Mouse (Mus musculus) ES-Bruce4 (cell line): ENCODE measurements around the gene Cxcl1. TPM values are rescaled to one million over a fixed set of nuclear protein-coding genes. Genes with fewer than 3 reads are reported as not detected.

Experiments used
- H3K27ac ChIP-seq: 2 replicates; pipeline ENCODE4 v1.5.1; 2012; ENCODE audit warnings: low read length, inconsistent platforms; ENCODE audit not compliant: insufficient read depth
- H3K27me3 ChIP-seq: 2 replicates; pipeline ENCODE4 v1.6.1; 2012; ENCODE audit warnings: mild to moderate bottlenecking, low read length, inconsistent platforms; ENCODE audit not compliant: control insufficient read depth, poor library complexity, insufficient read depth, severe bottlenecking
- H3K36me3 ChIP-seq: 2 replicates; pipeline ENCODE4 v1.6.1; 2012; ENCODE audit warnings: inconsistent platforms, mild to moderate bottlenecking, low read length, moderate library complexity; ENCODE audit not compliant: control insufficient read depth, poor library complexity, insufficient read depth, severe bottlenecking
- H3K4me1 ChIP-seq: one replicate; pipeline ENCODE4 v1.8.1; 2011; ENCODE audit warnings: low read length; ENCODE audit not compliant: control insufficient read depth, insufficient read depth
- H3K4me3 ChIP-seq: 2 replicates; pipeline ENCODE4 v1.5.1; 2011; ENCODE audit warnings: low read depth, mild to moderate bottlenecking, low read length
- H3K9ac ChIP-seq: 2 replicates; pipeline ENCODE4 v1.6.1; 2012; ENCODE audit warnings: low read depth, mild to moderate bottlenecking, inconsistent platforms; ENCODE audit not compliant: poor library complexity, severe bottlenecking
- H3K9me3 ChIP-seq: replicated peaks from 2 replicates; pipeline ENCODE4 v1.6.1; 2012; ENCODE audit warnings: mild to moderate bottlenecking, low read length, inconsistent platforms; ENCODE audit not compliant: control insufficient read depth, poor library complexity, insufficient read depth, severe bottlenecking
- CTCF ChIP-seq: IDR thresholded peaks from one replicate; pipeline ENCODE4 v1.8.1; 2011; ENCODE audit warnings: low read depth, low read length
- EP300 ChIP-seq: IDR thresholded peaks from 2 replicates; pipeline ENCODE4 v1.6.1; 2011; ENCODE audit warnings: low read depth, low read length; ENCODE audit not compliant: insufficient read depth
- POLR2A ChIP-seq: IDR thresholded peaks from one replicate; pipeline ENCODE4 v1.8.1; 2011; ENCODE audit warnings: low read length; ENCODE audit not compliant: insufficient read depth
- polyA plus RNA-seq: library from polyadenylated mRNA; stranded (reverse); fragments of >200 nt; gene quantifications from 2 replicates; pipeline ENCODE4 v1.2.4, GENCODE M21; 2011; ENCODE audit warnings: low read depth; ENCODE audit not compliant: missing spikeins, insufficient read depth, insufficient read length

The Cxcl1 gene
- polyA plus RNA-seq, 1 experiment: not detected

DNA sequence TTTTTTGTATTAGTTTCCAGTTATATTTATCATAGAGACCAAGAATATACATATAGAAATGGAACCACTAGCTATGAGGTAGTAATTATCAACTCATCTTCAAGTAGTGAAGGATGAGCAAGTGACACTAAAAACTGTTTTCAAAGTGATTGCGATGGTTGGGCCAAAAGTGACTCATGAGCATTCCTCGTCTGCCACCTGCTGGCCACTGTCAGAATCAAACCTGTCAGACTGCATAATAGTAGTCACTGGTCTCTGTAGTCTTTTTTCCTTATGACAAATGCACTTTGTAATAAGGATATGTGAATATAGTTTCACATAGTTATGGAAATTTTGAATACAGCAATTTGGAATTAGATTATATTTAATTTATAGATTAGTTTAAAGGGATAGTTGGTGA, 17.9 kb downstream of the Cxcl1 start:
- Histone ChIP-seq H3K9me3 (no peaks in the 10 kb centered on the region), H3K27me3 (no peaks in the 10 kb centered on the region), H3K36me3 (no peaks in the 10 kb centered on the region), H3K27ac (no peak overlapping the region), H3K9ac (no peak overlapping the region), H3K4me3 (no peak overlapping the region), H3K4me1 (no peaks in the 10 kb centered on the region)
- no peak for TF ChIP-seq EP300
- peak; percentile 76 for TF ChIP-seq CTCF

DNA sequence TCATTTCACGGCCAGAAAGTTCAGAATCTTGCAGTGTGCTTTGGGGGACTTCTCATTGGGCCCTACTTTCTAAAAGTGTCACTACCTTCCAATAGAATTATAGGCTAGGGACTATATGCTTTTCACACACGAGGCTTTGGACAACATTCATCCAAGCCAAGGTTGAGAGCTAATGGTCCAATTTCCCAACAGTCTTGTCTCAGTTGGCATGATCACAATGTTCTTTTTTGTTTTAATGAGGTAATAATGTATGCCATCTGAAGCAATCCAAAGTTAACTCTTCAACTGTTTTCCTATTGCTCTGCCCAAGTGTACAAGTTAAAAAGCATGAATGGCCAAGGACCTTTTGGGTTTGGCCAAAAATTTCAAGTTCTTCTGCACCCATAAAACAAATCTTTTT, 28.5 kb downstream of the Cxcl1 start:
- H3K36me3 ChIP-seq: no peaks in the 10 kb centered on the region
- H3K27ac ChIP-seq: no peak overlapping the region
- no peaks in the 10 kb centered on the region for H3K4me1 ChIP-seq
- H3K9me3 ChIP-seq: no peaks in the 10 kb centered on the region; the same call in 1 of the 2 replicates
- H3K27me3 ChIP-seq: no peaks in the 10 kb centered on the region
- H3K9ac ChIP-seq: no peak overlapping the region
- no peak overlapping the region for H3K4me3 ChIP-seq
- TF ChIP-seq EP300: no peak
- no peak for TF ChIP-seq POLR2A
- TF ChIP-seq CTCF: no peak

DNA sequence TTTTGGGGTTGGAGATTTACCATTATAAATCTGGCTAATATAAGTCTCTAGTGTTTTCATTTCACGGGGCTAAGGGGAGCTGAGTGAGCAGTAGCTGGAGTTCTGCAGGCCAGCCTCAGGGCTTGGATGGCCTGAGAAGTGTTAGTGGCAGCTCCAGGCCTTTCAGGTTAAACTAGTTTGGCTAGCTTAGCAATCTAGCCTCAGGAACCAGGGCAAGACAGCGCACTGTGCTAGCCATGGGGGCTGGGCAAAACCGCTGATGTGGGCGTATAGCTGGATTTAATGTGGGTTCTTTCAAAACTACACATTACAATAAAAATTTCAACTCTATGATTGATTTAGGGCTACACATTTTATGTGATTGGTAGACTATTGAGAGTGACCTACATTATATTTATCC, 31.9 kb downstream of the Cxcl1 start:
- Histone ChIP-seq H3K36me3 (no peaks in the 10 kb centered on the region), H3K27me3 (no peaks in the 10 kb centered on the region), H3K4me1 (no peaks in the 10 kb centered on the region), H3K27ac (no peak overlapping the region), H3K4me3 (no peak overlapping the region), H3K9me3 (no peaks in the 10 kb centered on the region; the same call in 1 of the 2 replicates), H3K9ac (no peak overlapping the region)
- TF ChIP-seq CTCF (no peak), POLR2A (no peak), EP300 (0 out of 2 replicates have a peak, but pooled peaks have one; percentile 46)

DNA sequence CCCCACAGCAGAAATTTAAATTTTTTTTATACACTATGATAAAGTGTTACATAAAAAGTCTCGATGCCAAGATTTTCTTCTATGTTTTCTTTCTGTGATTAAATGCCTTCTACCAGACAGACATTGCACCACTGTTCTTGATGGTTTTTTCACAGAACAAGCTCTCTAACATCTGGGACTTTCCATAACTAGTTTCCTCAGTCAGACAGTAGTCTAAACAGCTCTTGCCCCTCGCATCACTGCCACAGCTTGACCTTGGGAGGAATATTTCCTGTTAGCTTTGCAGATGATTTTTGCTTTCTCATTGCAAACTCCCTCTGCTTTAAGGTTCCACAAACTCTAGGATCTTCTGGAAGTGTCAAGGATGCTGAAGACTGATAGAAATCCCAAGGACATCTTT, 39.5 kb downstream of the Cxcl1 start:
- Histone ChIP-seq H3K9ac (peak overlapping the region; percentile 67; the same call in 1 of the 2 replicates), H3K4me1 (no peaks in the 10 kb centered on the region), H3K4me3 (peak overlapping the region; percentile 63), H3K27me3 (no peaks in the 10 kb centered on the region), H3K36me3 (no peaks in the 10 kb centered on the region), H3K9me3 (no peaks in the 10 kb centered on the region), H3K27ac (peak overlapping the region; percentile 41; the same call in 1 of the 2 replicates)
- TF ChIP-seq CTCF (no peak), POLR2A (no peak), EP300 (no peak)

DNA sequence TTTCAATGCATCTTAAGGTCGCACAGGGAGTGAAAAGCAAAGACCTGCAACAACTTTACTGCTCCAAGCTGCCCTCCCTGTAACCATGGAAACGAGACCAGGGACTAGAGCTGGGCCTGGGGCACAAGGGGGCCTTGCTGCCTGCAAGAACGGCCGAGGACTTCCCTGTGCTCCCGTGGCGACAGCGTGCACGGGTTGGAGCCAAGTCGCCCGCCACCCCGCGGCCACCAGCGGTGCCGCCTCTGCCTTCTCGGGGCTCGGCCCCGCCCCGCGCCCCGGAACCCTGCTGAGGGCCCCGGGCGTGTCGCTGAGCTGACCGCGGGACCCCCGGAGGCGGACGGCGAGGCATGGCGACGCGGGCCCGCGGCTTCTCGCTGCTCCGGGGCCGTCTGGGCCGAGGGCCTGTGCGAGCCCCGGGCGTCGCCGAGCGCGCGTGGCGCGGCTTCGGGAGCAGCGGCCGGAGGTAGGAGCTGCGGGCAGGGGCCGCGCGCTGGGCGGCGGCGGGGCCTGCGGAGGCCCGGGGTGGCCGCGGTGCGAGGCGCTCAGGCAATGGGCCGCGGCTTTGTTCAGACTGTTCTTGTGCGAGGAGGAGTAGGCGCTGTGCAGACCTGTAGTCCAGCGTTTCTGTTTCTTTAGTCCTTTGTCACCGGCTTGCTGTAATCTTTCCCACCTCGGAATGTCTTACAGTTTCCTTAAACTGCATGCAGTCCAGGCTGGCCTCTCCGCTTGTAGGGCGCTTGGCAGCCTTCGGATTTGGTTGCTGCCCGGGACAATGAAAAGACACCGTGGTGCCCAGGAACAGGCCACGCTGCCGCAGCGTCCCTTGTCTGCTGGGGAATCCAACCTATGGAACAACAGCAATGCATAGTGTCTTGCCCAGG, 40.2 kb downstream of the Cxcl1 start, which contains the start of gene Mthfd2l:
Gene Mthfd2l, plus strand, starts transcription at position 147 of the 881 bp plus-strand sequence.
- H3K36me3 ChIP-seq: no peaks in the 10 kb centered on the region
- peak within 1 kb of the TSS; percentile 67 for H3K9ac ChIP-seq
- H3K4me1 ChIP-seq: no peaks in the 10 kb centered on the region
- TF ChIP-seq POLR2A (no peak), EP300 (no peak), CTCF (peak; percentile 28)
- no peaks in the 10 kb centered on the region for H3K27me3 ChIP-seq
- H3K4me3 ChIP-seq: peak within 1 kb of the TSS; percentile 63
- peak within 1 kb of the TSS; percentile 41; the same call in 1 of the 2 replicates for H3K27ac ChIP-seq
- H3K9me3 ChIP-seq: no peaks in the 10 kb centered on the region

DNA sequence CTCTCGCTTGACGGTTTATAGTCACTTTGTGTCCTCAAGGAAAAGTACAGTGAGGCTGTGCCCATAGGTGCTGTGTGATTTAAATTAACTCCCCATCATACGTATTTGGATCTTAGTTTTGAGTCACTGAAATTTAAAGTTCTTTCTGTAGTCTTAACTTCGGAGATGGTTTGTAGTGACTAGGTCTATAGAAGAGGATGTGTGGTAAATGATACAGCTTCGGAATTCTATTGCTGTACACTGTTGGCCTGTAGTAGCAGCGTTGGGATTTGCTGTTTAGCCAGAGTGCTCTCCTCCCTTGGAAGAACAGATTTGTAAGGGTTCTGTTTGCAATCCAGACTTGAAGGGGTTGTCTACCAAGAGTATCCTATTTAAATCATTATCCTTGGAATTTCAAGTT, 40.9 kb downstream of the Cxcl1 start:
- H3K9ac ChIP-seq: peak overlapping the region; percentile 67
- no peaks in the 10 kb centered on the region for H3K4me1 ChIP-seq
- H3K9me3 ChIP-seq: no peaks in the 10 kb centered on the region
- no peaks in the 10 kb centered on the region for H3K27me3 ChIP-seq
- H3K27ac ChIP-seq: no peak overlapping the region
- peak overlapping the region; percentile 63 for H3K4me3 ChIP-seq
- TF ChIP-seq EP300 (no peak), CTCF (no peak), POLR2A (no peak)
- H3K36me3 ChIP-seq: no peaks in the 10 kb centered on the region
